Mouse (Mus musculus) layer of hippocampus, postnatal 36 days (tissue): ENCODE results near the gene Dpagt1. TPM values are rescaled to one million over a fixed set of nuclear protein-coding genes. Genes with fewer than 3 reads are reported as not detected.

Experiments
- microRNA-seq, 2 experiments: library from miRNA; unstranded; fragments of <30 nt; microRNA quantifications; one replicate each; pipeline ENCODE4 v1.2.0; 2021
- total RNA-seq, 2 experiments: library from RNA; stranded (reverse); gene quantifications; 2 replicates each; pipeline ENCODE4 v1.2.3; 2021

The Dpagt1 gene
- total RNA-seq, 2 experiments from 2014 or later: 14.5 to 15.9 TPM

Small RNA genes lying within 50 kb of the gene (microRNA-seq; reads per million reads assigned to microRNA genes)
- 0 reads per million in 2 experiments for gene Gm44335

Other genes starting within 250 kb of the Dpagt1 start
- 1 to 10 TPM in 1 of 2 experiments, under 1 TPM in 1; 0.17 to 2.5 TPM for gene Mfrp, start 224.3 kb upstream of the Dpagt1 start, total RNA-seq
- gene C1qtnf5, start 218.8 kb upstream of the Dpagt1 start, total RNA-seq: 10 to 100 TPM; 17.0 to 17.6 TPM
- under 1 TPM; 0.35 to 0.61 TPM for gene Gm49380, start 212.5 kb upstream of the Dpagt1 start, total RNA-seq
- 10 to 100 TPM; 28.4 to 28.6 TPM for gene Rnf26, start 212.5 kb upstream of the Dpagt1 start, total RNA-seq
- gene Mcam, start 191.6 kb upstream of the Dpagt1 start, total RNA-seq: 10 to 100 TPM; 15.6 to 18.8 TPM
- 10 to 100 TPM; 65.2 to 70.5 TPM for gene Cbl, start 92.0 kb upstream of the Dpagt1 start, total RNA-seq
- gene Ccdc153, start 85.3 kb upstream of the Dpagt1 start, total RNA-seq: 1 to 10 TPM; 1.3 to 2.4 TPM
- gene Pdzd3, start 74.5 kb upstream of the Dpagt1 start, total RNA-seq: 1 to 10 TPM; 1.4 to 1.8 TPM
- gene Nlrx1, start 57.4 kb upstream of the Dpagt1 start, total RNA-seq: 10 to 100 TPM; 13.5 TPM
- gene Abcg4, start 37.4 kb upstream of the Dpagt1 start, total RNA-seq: 10 to 100 TPM; 63.6 to 73.1 TPM
- 10 to 100 TPM; 27.4 to 30.1 TPM for gene Hinfp, start 20.3 kb upstream of the Dpagt1 start, total RNA-seq
- 100 to 1,000 TPM; 184 to 198 TPM for gene C2cd2l, start 5.7 kb upstream of the Dpagt1 start, total RNA-seq
- 10 to 100 TPM; 43.4 to 49.9 TPM for gene H2afx, start 8.7 kb downstream of the Dpagt1 start, total RNA-seq
- gene Hmbs, start 18.2 kb downstream of the Dpagt1 start, total RNA-seq: 10 to 100 TPM; 22.3 to 24.2 TPM
- gene Vps11, start 35.7 kb downstream of the Dpagt1 start, total RNA-seq: 10 to 100 TPM; 50.9 to 52.1 TPM
- 100 to 1,000 TPM; 136 to 157 TPM for gene Hyou1, start 53.5 kb downstream of the Dpagt1 start, total RNA-seq
- 10 to 100 TPM; 27.9 to 30.2 TPM for gene Slc37a4, start 70.8 kb downstream of the Dpagt1 start, total RNA-seq
- 100 to 1,000 TPM; 660 to 671 TPM for gene Rps25, start 81.1 kb downstream of the Dpagt1 start, total RNA-seq
- gene Trappc4, start 81.6 kb downstream of the Dpagt1 start, total RNA-seq: 10 to 100 TPM; 64.3 to 79.1 TPM
- gene Ccdc84, start 92.5 kb downstream of the Dpagt1 start, total RNA-seq: 10 to 100 TPM; 23.0 to 28.7 TPM
- not detected for gene Foxr1, start 115.1 kb downstream of the Dpagt1 start, total RNA-seq
- not detected for gene Upk2, start 129.0 kb downstream of the Dpagt1 start, total RNA-seq
- gene Bcl9l, start 156.8 kb downstream of the Dpagt1 start, total RNA-seq: 10 to 100 TPM; 70.9 to 75.7 TPM
- not detected for gene Cxcr5, start 235.9 kb downstream of the Dpagt1 start, total RNA-seq